Mouse (Mus musculus): ENCODE results near the gene Rictor. TPM values are rescaled to one million over a fixed set of nuclear protein-coding genes. Genes with fewer than 3 reads are reported as not detected.

Rictor gene
- total RNA-seq (2021): 10 to 100 TPM; 10.5 to 10.8 TPM
- long read RNA-seq, experiment 1, full-length matches to known transcripts: 1 of 5 reads
- long read RNA-seq, experiment 1, partial matches to known transcripts: 1 of 5 reads
- long read RNA-seq, experiment 1, other reads (novel, unspliced or antisense): 3 of 5 reads
- long read RNA-seq, experiment 2, partial matches to known transcripts: 1 of 4 reads
- long read RNA-seq, experiment 2, other reads (novel, unspliced or antisense): 2 of 4 reads

GRCm38 (mm10) chr15:6707936-6708525, at the start of gene Rictor:
Gene Rictor (plus strand): TSS chr15:6708379.
- DNase-seq: peak; percentile 91
- peak; percentile 13; the same call in 1 of the 2 replicates for TF ChIP-seq CTCF (IDR thresholded peaks at IDR 0.05)
- H3K27ac ChIP-seq: peak within 1 kb of the TSS; percentile 95
- intact Hi-C loops (cut with DNase I): loop anchor here (5.0 kb wide), 1 partner anchor 174 kb away; no protein-coding TSS in a partner anchor
- peak within 1 kb of the TSS; percentile 95 for H3K4me3 ChIP-seq

DNA sequence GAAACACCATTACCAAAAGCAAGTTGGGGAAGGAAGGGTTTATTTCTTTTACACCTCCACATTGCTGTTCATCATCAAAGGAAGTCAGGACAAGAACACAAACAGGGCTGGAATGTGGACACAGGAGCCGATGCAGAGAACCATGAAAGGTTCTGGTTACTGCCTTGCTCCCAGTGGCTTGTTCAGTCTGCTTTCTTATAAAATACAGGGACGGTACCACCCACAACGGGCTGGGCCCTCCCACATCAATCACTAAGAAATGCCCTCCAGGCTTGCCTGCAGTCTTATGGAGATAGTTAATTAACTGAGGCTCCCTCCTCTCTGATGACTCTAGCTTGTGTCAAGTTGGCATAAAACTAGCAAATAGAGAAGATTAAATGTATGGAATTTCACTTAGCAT, 46.2 kb upstream of the Rictor start:
- no peak for TF ChIP-seq CTCF (IDR thresholded peaks at IDR 0.05)
- no peak for DNase-seq
- intact Hi-C loops (cut with DNase I): no loop called here
- H3K27ac ChIP-seq: no peak overlapping the region
- no peak overlapping the region for H3K4me3 ChIP-seq

DNA sequence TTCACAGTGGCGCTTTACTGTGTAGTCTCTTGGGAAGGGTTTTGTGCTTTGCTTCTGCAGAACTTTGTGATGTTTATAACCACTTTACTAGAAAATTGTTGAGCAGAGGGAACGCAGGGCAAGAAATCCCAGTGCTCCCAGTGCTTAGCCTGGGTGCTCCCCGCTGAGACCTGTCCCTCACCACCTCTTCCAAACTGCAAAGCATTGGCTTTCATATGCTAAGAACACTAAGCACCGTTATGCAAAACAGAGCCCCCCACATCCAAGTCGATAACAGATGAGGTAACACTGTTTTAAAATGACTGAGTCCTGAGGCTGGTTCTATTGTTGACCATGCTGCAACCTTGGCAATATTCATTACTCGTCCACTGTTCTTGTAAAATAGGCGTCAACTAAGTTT, 44.2 kb upstream of the Rictor start:
- no peak for TF ChIP-seq CTCF (IDR thresholded peaks at IDR 0.05)
- intact Hi-C loops (cut with DNase I): no loop called here
- DNase-seq: no peak

GRCm38 (mm10) chr15:6666072-6666471, 42.1 kb upstream of the Rictor start:
- TF ChIP-seq CTCF (IDR thresholded peaks at IDR 0.05): no peak
- intact Hi-C loops (cut with DNase I): no loop called here
- no peak overlapping the region for H3K27ac ChIP-seq
- no peak overlapping the region for H3K4me3 ChIP-seq
- no peak for DNase-seq

More for the DNA sequence above, 44.2 kb upstream of the Rictor start:
- Histone ChIP-seq H3K4me3 (no peak overlapping the region), H3K27ac (no peak overlapping the region)

- no peak for DNase-seq
- H3K27ac ChIP-seq: no peak overlapping the region
- intact Hi-C loops (cut with DNase I): no loop called here
- TF ChIP-seq CTCF (IDR thresholded peaks at IDR 0.05): no peak
- H3K4me3 ChIP-seq: no peak overlapping the region
These were observed 39.3 kb upstream of the Rictor start for GRCm38 (mm10) chr15:6668793-6669437.

GRCm38 (mm10) chr15:6678479-6678878, 29.7 kb upstream of the Rictor start:
- no peak overlapping the region for H3K27ac ChIP-seq
- no peak for TF ChIP-seq CTCF (IDR thresholded peaks at IDR 0.05)
- DNase-seq: no peak
- intact Hi-C loops (cut with DNase I): no loop called here
- H3K4me3 ChIP-seq: no peak overlapping the region

DNA sequence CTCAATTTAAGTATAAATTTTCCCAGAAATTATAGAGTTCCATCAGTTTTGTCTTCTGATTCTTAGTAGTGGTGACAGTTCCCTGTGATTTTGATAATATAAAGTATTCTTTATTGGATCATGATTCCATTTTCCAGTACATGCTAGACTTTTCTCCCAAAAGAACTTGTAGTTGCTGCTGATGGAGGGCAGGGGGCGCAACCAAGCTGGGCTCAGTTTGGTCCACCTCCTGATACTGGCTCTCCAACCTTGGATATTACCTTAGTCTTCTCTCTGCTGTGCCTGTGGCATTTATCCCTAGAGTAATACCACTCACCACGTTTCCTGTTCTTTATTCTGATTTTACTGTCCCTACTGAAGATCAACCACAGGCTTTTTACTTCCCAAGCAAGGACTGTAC, 6.0 kb upstream of the Rictor start:
- Histone ChIP-seq H3K4me3 (no peak overlapping the region), H3K27ac (no peak overlapping the region)
- no peak for DNase-seq
- TF ChIP-seq CTCF (IDR thresholded peaks at IDR 0.05): peak; percentile 72
- intact Hi-C loops (cut with DNase I): no loop called here

GRCm38 (mm10) chr15:6705351-6705901, 2.8 kb upstream of the Rictor start:
- Histone ChIP-seq H3K4me3 (no peak overlapping the region), H3K27ac (no peak overlapping the region)
- intact Hi-C loops (cut with DNase I): loop anchor here (5.0 kb wide), 1 partner anchor 177 kb away; no protein-coding TSS in a partner anchor
- DNase-seq: no peak
- TF ChIP-seq CTCF (IDR thresholded peaks at IDR 0.05): no peak

DNA sequence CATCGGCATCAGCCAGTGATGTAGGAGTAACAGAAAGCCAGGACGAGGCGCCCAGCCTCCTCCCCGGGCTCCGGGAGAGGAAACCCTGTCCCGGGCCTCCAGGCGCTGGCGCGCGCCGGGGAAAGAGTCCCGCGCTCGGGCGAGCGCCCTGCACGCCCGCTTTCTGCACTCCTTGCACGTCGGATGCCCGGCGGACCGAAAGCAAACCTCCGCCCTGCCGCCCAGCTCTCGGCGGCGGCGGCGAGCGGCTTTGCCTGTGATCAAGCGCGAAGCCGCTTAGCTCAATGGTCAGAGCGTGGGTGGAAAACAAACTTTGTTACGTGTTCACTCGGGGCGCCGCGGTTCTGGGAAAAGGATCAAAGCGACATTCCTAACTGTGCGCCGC, 636 bp upstream of the Rictor start:
- TF ChIP-seq CTCF (IDR thresholded peaks at IDR 0.05): no peak
- DNase-seq: peak; percentile 72
- intact Hi-C loops (cut with DNase I): loop anchor here (5.0 kb wide), 1 partner anchor 175 kb away; no protein-coding TSS in a partner anchor
- peak overlapping the region; percentile 95 for H3K4me3 ChIP-seq
- peak overlapping the region; percentile 95 for H3K27ac ChIP-seq

GRCm38 (mm10) chr15:6708526-6709441, 605 bp downstream of the Rictor start:
- peak overlapping the region; percentile 95 for H3K4me3 ChIP-seq
- peak overlapping the region; percentile 95 for H3K27ac ChIP-seq
- DNase-seq: peak; percentile 40
- no peak for TF ChIP-seq CTCF (IDR thresholded peaks at IDR 0.05)
- intact Hi-C loops (cut with DNase I): loop anchor here (5.0 kb wide), 1 partner anchor 174 kb away; no protein-coding TSS in a partner anchor

- Histone ChIP-seq H3K4me3 (peak overlapping the region; percentile 95), H3K27ac (peak overlapping the region; percentile 95; the same call in 1 of the 2 replicates)
- no peak for DNase-seq
- no peak for TF ChIP-seq CTCF (IDR thresholded peaks at IDR 0.05)
- intact Hi-C loops (cut with DNase I): loop anchor here (5.0 to 10.0 kb wide), 2 partner anchors 173 to 515 kb away; no protein-coding TSS in a partner anchor
These were observed 1.4 kb downstream of the Rictor start for GRCm38 (mm10) chr15:6709618-6710017.

- intact Hi-C loops (cut with DNase I): loop anchor here (10.0 kb wide), 1 partner anchor 514 kb away; no protein-coding TSS in a partner anchor
- DNase-seq: no peak
- no peak for TF ChIP-seq CTCF (IDR thresholded peaks at IDR 0.05)
- Histone ChIP-seq H3K4me3 (peak overlapping the region; percentile 95; the same call in 1 of the 2 replicates), H3K27ac (no peak overlapping the region)
These were observed 2.2 kb downstream of the Rictor start for GRCm38 (mm10) chr15:6710341-6710740.

All from gastrocnemius, adult 2 months (tissue).